Mouse (Mus musculus): ENCODE measurements around the gene Plxnd1. TPM values are rescaled to one million over a fixed set of nuclear protein-coding genes. Genes with fewer than 3 reads are reported as not detected.

The Plxnd1 gene
- polyA plus RNA-seq, 1 experiment from 2014 or later = 9.7 TPM

DNA sequence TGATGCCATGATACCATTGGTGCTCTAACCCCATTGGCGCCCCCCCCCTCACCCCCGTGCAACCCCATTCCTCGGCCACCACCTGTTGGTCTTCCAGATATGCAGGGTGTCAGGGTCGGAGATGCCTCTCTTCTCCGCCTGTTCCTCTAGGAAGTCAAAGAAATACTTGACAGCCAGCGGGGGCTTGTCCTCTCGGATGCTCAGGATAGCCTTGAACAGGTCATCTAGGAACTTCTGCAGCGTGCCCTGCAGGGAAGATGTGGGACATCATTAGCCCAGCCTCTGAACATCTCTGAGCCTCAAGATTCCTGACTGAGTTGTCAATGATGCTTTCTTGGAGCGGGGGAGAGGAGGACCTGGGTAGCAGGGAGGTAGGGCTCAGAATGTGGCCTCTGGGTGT lies 36.4 kb downstream of the Plxnd1 start:
- Histone ChIP-seq H3K4me2 (ENCODE audit: low read depth, low read length) (no peak overlapping the region), H3K27me3 (ENCODE audit: control insufficient read depth, insufficient read depth, low read depth, low read length) (no peaks in the 10 kb centered on the region), H3K4me1 (ENCODE audit: control insufficient read depth, low read depth, low read length) (peaks cover 4% of the 10 kb centered on the region; the same call in 1 of the 2 replicates), H3K27ac (ENCODE audit: low read length) (no peak overlapping the region), H3K36me3 (ENCODE audit: control insufficient read depth, insufficient read depth) (no peaks in the 10 kb centered on the region; the same call in 1 of the 2 replicates), H3K9ac (ENCODE audit: low read depth, low read length) (no peak overlapping the region), H3K9me3 (replicated peaks; ENCODE audit: control insufficient read depth, low read length) (no peaks in the 10 kb centered on the region), H3K4me3 (ENCODE audit: low read depth, low read length) (no peak overlapping the region)
- 76% methylated on average over 9 of the region's 9 CpGs for WGBS (ENCODE audit: insufficient replicate concordance)
- ATAC-seq (ENCODE audit: low read depth) = no peak

GRCm38 (mm10) chr6:115957681-115958080 lies 37.1 kb downstream of the Plxnd1 start:
- no peak overlapping the region for H3K4me2 ChIP-seq (ENCODE audit: low read depth, low read length)
- peaks cover 4% of the 10 kb centered on the region; the same call in 1 of the 2 replicates for H3K4me1 ChIP-seq (ENCODE audit: control insufficient read depth, low read depth, low read length)
- H3K27ac ChIP-seq (ENCODE audit: low read length) = no peak overlapping the region
- no peak overlapping the region for H3K9ac ChIP-seq (ENCODE audit: low read depth, low read length)
- H3K27me3 ChIP-seq (ENCODE audit: control insufficient read depth, insufficient read depth, low read depth, low read length) = no peaks in the 10 kb centered on the region
- no peak for ATAC-seq (ENCODE audit: low read depth)
- H3K36me3 ChIP-seq (ENCODE audit: control insufficient read depth, insufficient read depth) = no peaks in the 10 kb centered on the region; the same call in 1 of the 2 replicates
- 51% methylated on average over 6 of the region's 6 CpGs for WGBS (ENCODE audit: insufficient replicate concordance)
- no peaks in the 10 kb centered on the region for H3K9me3 ChIP-seq (replicated peaks; ENCODE audit: control insufficient read depth, low read length)
- H3K4me3 ChIP-seq (ENCODE audit: low read depth, low read length) = no peak overlapping the region

- Histone ChIP-seq H3K4me3 (ENCODE audit: low read depth, low read length) (no peak overlapping the region), H3K9me3 (replicated peaks; ENCODE audit: control insufficient read depth, low read length) (no peaks in the 10 kb centered on the region), H3K4me1 (ENCODE audit: control insufficient read depth, low read depth, low read length) (peaks cover 4% of the 10 kb centered on the region; the same call in 1 of the 2 replicates), H3K4me2 (ENCODE audit: low read depth, low read length) (no peak overlapping the region), H3K36me3 (ENCODE audit: control insufficient read depth, insufficient read depth) (no peaks in the 10 kb centered on the region; the same call in 1 of the 2 replicates), H3K9ac (ENCODE audit: low read depth, low read length) (no peak overlapping the region), H3K27ac (ENCODE audit: low read length) (no peak overlapping the region), H3K27me3 (ENCODE audit: control insufficient read depth, insufficient read depth, low read depth, low read length) (no peaks in the 10 kb centered on the region)
- WGBS (ENCODE audit: insufficient replicate concordance) = 60% methylated on average over 16 of the region's 16 CpGs
- ATAC-seq (ENCODE audit: low read depth) = peak; percentile 67
These were observed 37.7 kb downstream of the Plxnd1 start for GRCm38 (mm10) chr6:115956922-115957601.

DNA sequence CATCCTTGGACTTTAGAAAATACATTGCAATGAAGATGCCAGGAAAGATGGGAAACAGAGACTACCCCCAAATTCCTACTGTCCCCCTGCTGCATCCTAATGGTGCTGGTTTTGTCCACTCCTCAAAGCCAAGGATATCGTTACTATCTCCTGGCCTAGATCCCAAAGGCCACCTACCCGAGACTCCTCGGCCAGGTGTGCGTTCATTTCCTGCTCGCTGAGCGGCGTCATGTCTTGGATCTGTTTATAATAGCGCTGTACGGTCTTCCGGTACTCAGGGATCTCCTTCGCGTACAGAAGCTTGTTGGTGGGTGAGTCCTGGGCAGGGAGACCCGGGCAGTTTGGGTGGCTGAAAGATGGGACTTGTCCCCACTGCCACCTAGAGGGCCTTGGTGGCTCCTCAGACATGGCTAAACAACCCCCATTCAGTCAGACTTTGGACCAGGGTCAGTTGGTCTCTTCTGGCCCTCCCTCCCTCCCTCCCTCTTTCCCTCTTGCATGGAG lies 38.3 kb downstream of the Plxnd1 start:
- Histone ChIP-seq H3K4me2 (ENCODE audit: low read depth, low read length) (no peak overlapping the region), H3K9ac (ENCODE audit: low read depth, low read length) (no peak overlapping the region)

GRCm38 (mm10) chr6:115955664-115956063 lies 39.1 kb downstream of the Plxnd1 start:
- H3K27ac ChIP-seq (ENCODE audit: low read length) = no peak overlapping the region
- WGBS (ENCODE audit: insufficient replicate concordance) = 69% methylated on average over 11 of the region's 11 CpGs
- no peaks in the 10 kb centered on the region; the same call in 1 of the 2 replicates for H3K36me3 ChIP-seq (ENCODE audit: control insufficient read depth, insufficient read depth)
- H3K9me3 ChIP-seq (replicated peaks; ENCODE audit: control insufficient read depth, low read length) = no peaks in the 10 kb centered on the region
- no peak overlapping the region for H3K4me3 ChIP-seq (ENCODE audit: low read depth, low read length)
- H3K27me3 ChIP-seq (ENCODE audit: control insufficient read depth, insufficient read depth, low read depth, low read length) = no peaks in the 10 kb centered on the region
- no peak overlapping the region for H3K9ac ChIP-seq (ENCODE audit: low read depth, low read length)
- H3K4me1 ChIP-seq (ENCODE audit: control insufficient read depth, low read depth, low read length) = peaks cover 4% of the 10 kb centered on the region; the same call in 1 of the 2 replicates
- ATAC-seq (ENCODE audit: low read depth) = no peak
- no peak overlapping the region for H3K4me2 ChIP-seq (ENCODE audit: low read depth, low read length)

More for the DNA sequence above, 38.3 kb downstream of the Plxnd1 start:
- WGBS (ENCODE audit: insufficient replicate concordance) = 79% methylated on average over 13 of the region's 13 CpGs
- Histone ChIP-seq H3K4me3 (ENCODE audit: low read depth, low read length) (no peak overlapping the region), H3K4me1 (ENCODE audit: control insufficient read depth, low read depth, low read length) (peaks cover 4% of the 10 kb centered on the region; the same call in 1 of the 2 replicates), H3K27ac (ENCODE audit: low read length) (no peak overlapping the region), H3K27me3 (ENCODE audit: control insufficient read depth, insufficient read depth, low read depth, low read length) (no peaks in the 10 kb centered on the region), H3K9me3 (replicated peaks; ENCODE audit: control insufficient read depth, low read length) (no peaks in the 10 kb centered on the region), H3K36me3 (ENCODE audit: control insufficient read depth, insufficient read depth) (no peaks in the 10 kb centered on the region; the same call in 1 of the 2 replicates)
- no peak for ATAC-seq (ENCODE audit: low read depth)

DNA sequence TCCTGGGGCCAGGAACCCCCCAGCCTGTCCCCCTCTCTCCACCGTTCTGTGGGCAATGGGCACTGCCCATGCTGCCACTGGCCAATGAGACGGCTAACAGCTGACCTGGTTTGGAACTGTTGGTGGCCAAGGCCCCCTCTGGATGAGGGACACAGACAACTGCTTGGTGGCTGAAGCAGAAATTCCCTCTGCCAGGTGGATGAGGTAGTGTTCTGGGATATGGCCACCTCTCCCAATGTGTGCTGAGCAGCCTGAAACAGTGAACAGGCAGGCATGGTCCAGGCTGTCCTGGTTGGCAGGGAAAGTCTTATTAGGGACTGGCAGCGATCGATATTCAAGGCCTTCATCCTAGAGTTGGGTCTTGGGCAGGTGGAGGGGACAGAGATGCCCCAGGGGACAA lies 39.6 kb downstream of the Plxnd1 start:
- Histone ChIP-seq H3K4me3 (ENCODE audit: low read depth, low read length) (no peak overlapping the region), H3K36me3 (ENCODE audit: control insufficient read depth, insufficient read depth) (no peaks in the 10 kb centered on the region; the same call in 1 of the 2 replicates), H3K9ac (ENCODE audit: low read depth, low read length) (no peak overlapping the region), H3K27me3 (ENCODE audit: control insufficient read depth, insufficient read depth, low read depth, low read length) (no peaks in the 10 kb centered on the region), H3K4me1 (ENCODE audit: control insufficient read depth, low read depth, low read length) (peaks cover 4% of the 10 kb centered on the region; the same call in 1 of the 2 replicates), H3K4me2 (ENCODE audit: low read depth, low read length) (no peak overlapping the region), H3K27ac (ENCODE audit: low read length) (no peak overlapping the region), H3K9me3 (replicated peaks; ENCODE audit: control insufficient read depth, low read length) (no peaks in the 10 kb centered on the region)
- 63% methylated on average over 4 of the region's 4 CpGs for WGBS (ENCODE audit: insufficient replicate concordance)
- no peak for ATAC-seq (ENCODE audit: low read depth)

- H3K27ac ChIP-seq (ENCODE audit: low read length) = no peak overlapping the region
- 74% methylated on average over 9 of the region's 9 CpGs for WGBS (ENCODE audit: insufficient replicate concordance)
These were observed 40.2 kb downstream of the Plxnd1 start for GRCm38 (mm10) chr6:115954506-115955074.

DNA sequence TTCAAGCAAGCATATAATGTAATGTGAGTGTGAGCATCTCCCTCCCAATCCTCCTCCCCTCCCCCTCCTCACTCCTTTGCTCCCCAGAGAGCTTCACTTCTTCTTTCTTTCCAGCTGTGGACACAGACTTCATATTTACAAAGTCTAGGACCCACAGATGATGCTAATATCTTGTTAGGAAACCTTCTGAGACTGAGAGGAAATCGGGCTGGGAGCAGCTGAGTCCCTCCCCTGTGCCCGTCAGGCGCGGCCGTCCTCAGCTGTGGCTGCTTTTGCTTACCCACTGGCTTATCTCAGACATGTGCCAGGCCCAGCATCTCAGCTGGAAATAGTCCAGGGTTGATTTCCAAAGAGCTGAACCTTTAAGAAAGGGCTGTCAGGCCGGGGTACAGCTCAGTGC lies 48.4 kb downstream of the Plxnd1 start:
- no peak for ATAC-seq (ENCODE audit: low read depth)
- WGBS (ENCODE audit: insufficient replicate concordance) = 18% methylated on average over 6 of the region's 6 CpGs
- no peaks in the 10 kb centered on the region; the same call in 1 of the 2 replicates for H3K4me1 ChIP-seq (ENCODE audit: control insufficient read depth, low read depth, low read length)
- no peaks in the 10 kb centered on the region for H3K27me3 ChIP-seq (ENCODE audit: control insufficient read depth, insufficient read depth, low read depth, low read length)
- H3K27ac ChIP-seq (ENCODE audit: low read length) = no peak overlapping the region
- no peak overlapping the region for H3K4me2 ChIP-seq (ENCODE audit: low read depth, low read length)
- H3K4me3 ChIP-seq (ENCODE audit: low read depth, low read length) = no peak overlapping the region
- H3K9ac ChIP-seq (ENCODE audit: low read depth, low read length) = no peak overlapping the region
- H3K36me3 ChIP-seq (ENCODE audit: control insufficient read depth, insufficient read depth) = no peaks in the 10 kb centered on the region
- no peaks in the 10 kb centered on the region for H3K9me3 ChIP-seq (replicated peaks; ENCODE audit: control insufficient read depth, low read length)

More at GRCm38 (mm10) chr6:115954506-115955074, 40.2 kb downstream of the Plxnd1 start:
- no peak overlapping the region for H3K4me3 ChIP-seq (ENCODE audit: low read depth, low read length)
- H3K9ac ChIP-seq (ENCODE audit: low read depth, low read length) = no peak overlapping the region
- no peaks in the 10 kb centered on the region for H3K9me3 ChIP-seq (replicated peaks; ENCODE audit: control insufficient read depth, low read length)
- H3K27me3 ChIP-seq (ENCODE audit: control insufficient read depth, insufficient read depth, low read depth, low read length) = no peaks in the 10 kb centered on the region
- H3K36me3 ChIP-seq (ENCODE audit: control insufficient read depth, insufficient read depth) = no peaks in the 10 kb centered on the region; the same call in 1 of the 2 replicates
- H3K4me2 ChIP-seq (ENCODE audit: low read depth, low read length) = no peak overlapping the region
- peaks cover 4% of the 10 kb centered on the region; the same call in 1 of the 2 replicates for H3K4me1 ChIP-seq (ENCODE audit: control insufficient read depth, low read depth, low read length)
- ATAC-seq (ENCODE audit: low read depth) = no peak

DNA sequence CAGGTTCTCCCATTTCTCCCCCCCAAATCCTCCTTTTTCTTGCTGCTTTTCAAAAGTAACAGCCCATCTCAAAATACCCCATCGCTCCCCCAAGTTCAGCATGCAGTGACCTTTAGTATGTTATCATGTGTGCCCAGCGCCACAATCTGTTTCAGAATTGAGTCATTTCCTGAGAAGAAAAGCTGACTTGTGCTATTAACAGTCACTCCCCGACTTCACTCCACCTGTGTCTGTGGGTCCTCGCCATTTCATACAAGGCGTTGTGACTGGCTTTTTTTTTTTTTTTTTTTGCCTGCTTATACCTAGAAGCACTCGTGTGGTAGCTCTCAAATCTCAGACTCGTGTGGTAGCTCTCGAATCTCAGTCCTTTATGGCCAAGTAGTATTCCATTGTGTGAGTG lies 49.2 kb downstream of the Plxnd1 start:
- Histone ChIP-seq H3K9ac (ENCODE audit: low read depth, low read length) (no peak overlapping the region), H3K4me3 (ENCODE audit: low read depth, low read length) (no peak overlapping the region), H3K36me3 (ENCODE audit: control insufficient read depth, insufficient read depth) (no peaks in the 10 kb centered on the region), H3K4me1 (ENCODE audit: control insufficient read depth, low read depth, low read length) (peaks cover 4% of the 10 kb centered on the region; the same call in 1 of the 2 replicates), H3K27ac (ENCODE audit: low read length) (no peak overlapping the region), H3K27me3 (ENCODE audit: control insufficient read depth, insufficient read depth, low read depth, low read length) (no peaks in the 10 kb centered on the region), H3K9me3 (replicated peaks; ENCODE audit: control insufficient read depth, low read length) (no peaks in the 10 kb centered on the region), H3K4me2 (ENCODE audit: low read depth, low read length) (no peak overlapping the region)
- no peak for ATAC-seq (ENCODE audit: low read depth)
- WGBS (ENCODE audit: insufficient replicate concordance) = 27% methylated on average over 8 of the region's 8 CpGs

All from liver, embryonic 16.5 days (tissue).